Mouse (Mus musculus): Measurements from ENCODE around the gene Slc15a5. TPM values are rescaled to one million over a fixed set of nuclear protein-coding genes. Genes with fewer than 3 reads are reported as not detected.

Gene Slc15a5
- polyA plus RNA-seq (2012; fragmentation: generic; extraction: Trizol): not detected

- Histone ChIP-seq H3K27me3 (ENCODE audit: control insufficient read depth, insufficient read depth, insufficient read length) (no peaks in the 10 kb centered on the region), H3K79me2 (ENCODE audit: control insufficient read depth, insufficient read depth) (no peaks in the 10 kb centered on the region), H3ac (ENCODE audit: control insufficient read depth, insufficient read length) (no peak within 1 kb of the TSS), H3K4me3 (no peak within 1 kb of the TSS), H3K36me3 (ENCODE audit: control insufficient read depth, insufficient read depth) (no peaks in the 10 kb centered on the region), H3K4me2 (ENCODE audit: low read depth) (no peak within 1 kb of the TSS)
- TF ChIP-seq E2F4 (IDR thresholded peaks at IDR 0.05; ENCODE audit: insufficient read depth) (no peak), USF1 (IDR thresholded peaks at IDR 0.05; ENCODE audit: low read depth) (no peak), POLR2AphosphoS2 (IDR thresholded peaks at IDR 0.05; ENCODE audit: insufficient read length, low read depth) (no peak), TCF3 (IDR thresholded peaks at IDR 0.05; ENCODE audit: insufficient read length, low read depth) (no peak), CEBPB (IDR thresholded peaks at IDR 0.05; ENCODE audit: insufficient read depth, poor library complexity, severe bottlenecking) (no peak), MYOG (IDR thresholded peaks at IDR 0.05; ENCODE audit: control insufficient read depth in 1 of 3, insufficient read depth in 1 of 3, insufficient read length in 2 of 3, low read depth in 2 of 3) (no peak), MYOD1 (IDR thresholded peaks at IDR 0.05; ENCODE audit: control insufficient read depth in 1 of 3, insufficient read length in 2 of 3, low read depth in 2 of 3) (no peak), POLR2A (IDR thresholded peaks at IDR 0.05; ENCODE audit: insufficient read length, low read depth) (no peak), MAX (IDR thresholded peaks at IDR 0.05; ENCODE audit: low read depth) (no peak), SRF (IDR thresholded peaks at IDR 0.05; ENCODE audit: control insufficient read depth, insufficient read length, low read depth) (no peak), TCF12 (IDR thresholded peaks at IDR 0.05; ENCODE audit: insufficient read depth, poor library complexity, severe bottlenecking) (no peak), REST (IDR thresholded peaks at IDR 0.05; ENCODE audit: insufficient read depth, insufficient read length) (no peak)
Measured at GRCm38 (mm10) chr6:138079816-138080215, at the start of gene Slc15a5. Gene Slc15a5, minus strand, starts transcription at chr6:138079916.

DNA sequence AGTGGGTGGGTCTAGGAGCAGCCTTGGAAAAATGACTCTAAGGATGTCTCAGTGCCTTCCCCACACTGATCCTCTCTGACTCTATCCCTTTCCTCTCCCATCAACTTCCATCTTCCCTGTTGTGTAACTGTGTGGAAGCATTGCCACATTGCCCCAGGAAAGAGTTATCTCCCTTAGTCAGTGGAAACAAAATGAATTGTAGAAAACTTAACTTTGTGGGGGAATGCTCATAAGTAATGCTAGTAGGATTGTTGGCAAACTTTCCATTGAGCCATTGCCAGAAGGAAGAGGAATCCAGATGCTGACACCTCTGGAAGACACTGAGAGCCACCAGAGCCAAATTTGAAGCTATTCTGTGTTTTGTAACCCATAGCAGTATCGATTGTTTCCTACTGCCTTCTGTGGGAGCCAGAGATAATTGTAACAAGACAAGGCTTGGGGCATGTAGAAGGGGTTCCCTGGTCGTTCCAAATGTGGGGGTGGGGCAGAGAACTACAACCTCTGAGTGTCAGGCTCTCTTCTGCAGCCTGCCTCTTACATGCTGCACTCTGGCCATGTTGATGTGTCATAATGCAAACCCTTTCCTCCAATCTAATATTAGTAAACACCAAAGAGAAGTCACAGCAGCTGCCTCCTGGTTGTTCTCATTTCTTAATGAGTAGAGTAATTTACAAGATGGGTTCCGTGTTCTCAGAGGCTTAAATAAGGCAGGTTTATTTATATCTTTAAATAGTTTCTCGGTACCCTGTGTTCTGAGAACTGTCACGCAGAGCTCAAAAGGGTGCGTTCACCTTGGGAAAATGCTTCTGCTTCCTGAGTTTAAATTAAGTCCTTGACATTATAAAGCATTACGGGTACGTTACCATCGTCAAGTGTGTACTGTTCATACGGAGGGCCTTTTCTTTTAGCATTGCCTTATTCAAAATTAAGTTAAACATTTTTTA lies 48.9 kb upstream of the Slc15a5 start:
- no peaks in the 10 kb centered on the region for H3K79me2 ChIP-seq (ENCODE audit: control insufficient read depth, insufficient read depth)
- H3K4me3 ChIP-seq: no peak overlapping the region
- no peak overlapping the region for H3ac ChIP-seq (ENCODE audit: control insufficient read depth, insufficient read length)
- H3K4me2 ChIP-seq (ENCODE audit: low read depth): no peak overlapping the region
- TF ChIP-seq POLR2A (IDR thresholded peaks at IDR 0.05; ENCODE audit: insufficient read length, low read depth) (no peak), MYOD1 (IDR thresholded peaks at IDR 0.05; ENCODE audit: control insufficient read depth in 1 of 3, insufficient read length in 2 of 3, low read depth in 2 of 3) (no peak), E2F4 (IDR thresholded peaks at IDR 0.05; ENCODE audit: insufficient read depth) (no peak), CEBPB (IDR thresholded peaks at IDR 0.05; ENCODE audit: insufficient read depth, poor library complexity, severe bottlenecking) (no peak), MYOG (IDR thresholded peaks at IDR 0.05; ENCODE audit: control insufficient read depth in 1 of 3, insufficient read depth in 1 of 3, insufficient read length in 2 of 3, low read depth in 2 of 3) (no peak), TCF3 (IDR thresholded peaks at IDR 0.05; ENCODE audit: insufficient read length, low read depth) (no peak), MAX (IDR thresholded peaks at IDR 0.05; ENCODE audit: low read depth) (no peak), POLR2AphosphoS2 (IDR thresholded peaks at IDR 0.05; ENCODE audit: insufficient read length, low read depth) (no peak), REST (IDR thresholded peaks at IDR 0.05; ENCODE audit: insufficient read depth, insufficient read length) (no peak), SRF (IDR thresholded peaks at IDR 0.05; ENCODE audit: control insufficient read depth, insufficient read length, low read depth) (no peak), USF1 (IDR thresholded peaks at IDR 0.05; ENCODE audit: low read depth) (no peak), TCF12 (IDR thresholded peaks at IDR 0.05; ENCODE audit: insufficient read depth, poor library complexity, severe bottlenecking) (no peak)
- no peaks in the 10 kb centered on the region for H3K27me3 ChIP-seq (ENCODE audit: control insufficient read depth, insufficient read depth, insufficient read length)
- no peaks in the 10 kb centered on the region for H3K36me3 ChIP-seq (ENCODE audit: control insufficient read depth, insufficient read depth)

DNA sequence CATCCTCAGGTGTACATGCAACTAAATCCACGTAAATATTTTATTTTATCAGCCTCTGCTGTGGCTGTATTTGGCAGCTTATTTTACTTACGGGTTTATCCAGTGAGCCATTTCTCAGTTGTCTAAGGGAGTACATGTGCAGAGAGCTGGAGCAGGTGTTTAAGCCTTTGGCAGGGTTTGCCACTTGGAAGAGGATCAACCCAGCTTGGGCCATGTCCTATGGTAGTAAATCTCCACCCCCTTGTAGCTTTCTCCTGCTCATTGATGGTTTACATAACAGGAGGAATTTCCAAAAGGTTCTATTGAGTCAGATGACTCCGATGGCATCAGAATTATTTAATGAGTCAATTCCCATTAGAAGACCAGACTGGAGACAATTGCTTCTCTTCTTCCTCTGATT lies 37.8 kb upstream of the Slc15a5 start:
- no peaks in the 10 kb centered on the region for H3K27me3 ChIP-seq (ENCODE audit: control insufficient read depth, insufficient read depth, insufficient read length)
- H3K79me2 ChIP-seq (ENCODE audit: control insufficient read depth, insufficient read depth): no peaks in the 10 kb centered on the region
- no peaks in the 10 kb centered on the region for H3K36me3 ChIP-seq (ENCODE audit: control insufficient read depth, insufficient read depth)
- H3ac ChIP-seq (ENCODE audit: control insufficient read depth, insufficient read length): no peak overlapping the region
- no peak overlapping the region for H3K4me3 ChIP-seq
- TF ChIP-seq POLR2A (IDR thresholded peaks at IDR 0.05; ENCODE audit: insufficient read length, low read depth) (no peak), SRF (IDR thresholded peaks at IDR 0.05; ENCODE audit: control insufficient read depth, insufficient read length, low read depth) (no peak), TCF3 (IDR thresholded peaks at IDR 0.05; ENCODE audit: insufficient read length, low read depth) (no peak), MYOG (IDR thresholded peaks at IDR 0.05; ENCODE audit: control insufficient read depth in 1 of 3, insufficient read depth in 1 of 3, insufficient read length in 2 of 3, low read depth in 2 of 3) (no peak), E2F4 (IDR thresholded peaks at IDR 0.05; ENCODE audit: insufficient read depth) (no peak), USF1 (IDR thresholded peaks at IDR 0.05; ENCODE audit: low read depth) (no peak), TCF12 (IDR thresholded peaks at IDR 0.05; ENCODE audit: insufficient read depth, poor library complexity, severe bottlenecking) (no peak), REST (IDR thresholded peaks at IDR 0.05; ENCODE audit: insufficient read depth, insufficient read length) (no peak), CEBPB (IDR thresholded peaks at IDR 0.05; ENCODE audit: insufficient read depth, poor library complexity, severe bottlenecking) (no peak), POLR2AphosphoS2 (IDR thresholded peaks at IDR 0.05; ENCODE audit: insufficient read length, low read depth) (no peak), MYOD1 (IDR thresholded peaks at IDR 0.05; ENCODE audit: control insufficient read depth in 1 of 3, insufficient read length in 2 of 3, low read depth in 2 of 3) (no peak), MAX (IDR thresholded peaks at IDR 0.05; ENCODE audit: low read depth) (no peak)
- H3K4me2 ChIP-seq (ENCODE audit: low read depth): no peak overlapping the region

GRCm38 (mm10) chr6:138104559-138104958 lies 24.8 kb upstream of the Slc15a5 start:
- Histone ChIP-seq H3K79me2 (ENCODE audit: control insufficient read depth, insufficient read depth) (no peaks in the 10 kb centered on the region), H3K4me2 (ENCODE audit: low read depth) (no peak overlapping the region), H3K27me3 (ENCODE audit: control insufficient read depth, insufficient read depth, insufficient read length) (no peaks in the 10 kb centered on the region), H3K36me3 (ENCODE audit: control insufficient read depth, insufficient read depth) (no peaks in the 10 kb centered on the region), H3K4me3 (no peak overlapping the region), H3ac (ENCODE audit: control insufficient read depth, insufficient read length) (no peak overlapping the region)
- TF ChIP-seq E2F4 (IDR thresholded peaks at IDR 0.05; ENCODE audit: insufficient read depth): no peak
- no peak for TF ChIP-seq USF1 (IDR thresholded peaks at IDR 0.05; ENCODE audit: low read depth)
- TF ChIP-seq SRF (IDR thresholded peaks at IDR 0.05; ENCODE audit: control insufficient read depth, insufficient read length, low read depth): no peak
- TF ChIP-seq MAX (IDR thresholded peaks at IDR 0.05; ENCODE audit: low read depth): no peak
